Mouse (Mus musculus): ENCODE results near the gene Otulin. TPM values are rescaled to one million over a fixed set of nuclear protein-coding genes. Genes with fewer than 3 reads are reported as not detected.

The Otulin gene
- polyA plus RNA-seq, 1 experiment from 2014 or later: 28.1 TPM

GRCm38 (mm10) chr15:27548110-27548509 lies 82.4 kb downstream of the Otulin start:
- H3K4me3 ChIP-seq: no peak overlapping the region
- H3K4me1 ChIP-seq (replicated peaks): peaks cover 20% of the 10 kb centered on the region
- 93% methylated on average over 6 of the region's 6 CpGs for WGBS
- DNase-seq (ENCODE audit: low spot score): no peak
- H3K9me3 ChIP-seq: no peaks in the 10 kb centered on the region
- H3K27ac ChIP-seq: no peak overlapping the region
- H3K36me3 ChIP-seq: no peaks in the 10 kb centered on the region
- no peaks in the 10 kb centered on the region for H3K27me3 ChIP-seq (ENCODE audit: insufficient read depth, poor library complexity, severe bottlenecking)

GRCm38 (mm10) chr15:27545203-27545602 lies 85.3 kb downstream of the Otulin start:
- H3K9me3 ChIP-seq: no peaks in the 10 kb centered on the region
- H3K27ac ChIP-seq: no peak overlapping the region
- no peak for DNase-seq (ENCODE audit: low spot score)
- H3K36me3 ChIP-seq: no peaks in the 10 kb centered on the region
- H3K4me3 ChIP-seq: no peak overlapping the region
- 94% methylated on average over 10 of the region's 10 CpGs for WGBS
- H3K27me3 ChIP-seq (ENCODE audit: insufficient read depth, poor library complexity, severe bottlenecking): no peaks in the 10 kb centered on the region
- peaks cover 15% of the 10 kb centered on the region for H3K4me1 ChIP-seq (replicated peaks)

- Histone ChIP-seq H3K9me3 (no peaks in the 10 kb centered on the region), H3K36me3 (no peaks in the 10 kb centered on the region), H3K4me1 (replicated peaks) (peaks cover 10% of the 10 kb centered on the region), H3K27ac (0 out of 2 replicates have a peak overlapping the region, but pooled peaks have one; percentile 53), H3K27me3 (ENCODE audit: insufficient read depth, poor library complexity, severe bottlenecking) (no peaks in the 10 kb centered on the region), H3K4me3 (no peak overlapping the region)
- no peak for DNase-seq (ENCODE audit: low spot score)
- 92% methylated on average over 9 of the region's 9 CpGs for WGBS
Observed at GRCm38 (mm10) chr15:27539745-27540144, 90.7 kb downstream of the Otulin start.

- DNase-seq (ENCODE audit: low spot score): no peak
- Histone ChIP-seq H3K9me3 (no peaks in the 10 kb centered on the region), H3K4me3 (no peak overlapping the region), H3K36me3 (no peaks in the 10 kb centered on the region), H3K4me1 (replicated peaks) (peaks cover 14% of the 10 kb centered on the region), H3K27ac (no peak overlapping the region), H3K27me3 (ENCODE audit: insufficient read depth, poor library complexity, severe bottlenecking) (no peaks in the 10 kb centered on the region)
- 71% methylated on average over 4 of the region's 4 CpGs for WGBS
Observed at GRCm38 (mm10) chr15:27537519-27538223, 92.8 kb downstream of the Otulin start.

GRCm38 (mm10) chr15:27536771-27537170 lies 93.7 kb downstream of the Otulin start:
- H3K4me3 ChIP-seq: no peak overlapping the region
- 65% methylated on average over 5 of the region's 5 CpGs for WGBS

GRCm38 (mm10) chr15:27536186-27536585 lies 94.3 kb downstream of the Otulin start:
- no peak for DNase-seq (ENCODE audit: low spot score)

More at GRCm38 (mm10) chr15:27536771-27537170, 93.7 kb downstream of the Otulin start:
- H3K9me3 ChIP-seq: no peaks in the 10 kb centered on the region
- no peaks in the 10 kb centered on the region for H3K27me3 ChIP-seq (ENCODE audit: insufficient read depth, poor library complexity, severe bottlenecking)
- H3K27ac ChIP-seq: no peak overlapping the region
- no peak for DNase-seq (ENCODE audit: low spot score)
- no peaks in the 10 kb centered on the region for H3K36me3 ChIP-seq
- peaks cover 14% of the 10 kb centered on the region for H3K4me1 ChIP-seq (replicated peaks)

GRCm38 (mm10) chr15:27535681-27536080 lies 94.8 kb downstream of the Otulin start:
- H3K4me1 ChIP-seq (replicated peaks): peaks cover 14% of the 10 kb centered on the region
- no peak for DNase-seq (ENCODE audit: low spot score)
- no peaks in the 10 kb centered on the region for H3K36me3 ChIP-seq
- no peaks in the 10 kb centered on the region for H3K9me3 ChIP-seq
- no peak overlapping the region for H3K27ac ChIP-seq
- WGBS: 78% methylated on average over 4 of the region's 4 CpGs
- H3K27me3 ChIP-seq (ENCODE audit: insufficient read depth, poor library complexity, severe bottlenecking): no peaks in the 10 kb centered on the region
- H3K4me3 ChIP-seq: no peak overlapping the region

More at GRCm38 (mm10) chr15:27536186-27536585, 94.3 kb downstream of the Otulin start:
- Histone ChIP-seq H3K27ac (no peak overlapping the region), H3K9me3 (no peaks in the 10 kb centered on the region), H3K36me3 (no peaks in the 10 kb centered on the region), H3K4me3 (no peak overlapping the region), H3K4me1 (replicated peaks) (peaks cover 14% of the 10 kb centered on the region), H3K27me3 (ENCODE audit: insufficient read depth, poor library complexity, severe bottlenecking) (no peaks in the 10 kb centered on the region)
- WGBS: 96% methylated on average over 7 of the region's 7 CpGs

GRCm38 (mm10) chr15:27533036-27533435 lies 97.5 kb downstream of the Otulin start:
- Histone ChIP-seq H3K9me3 (no peaks in the 10 kb centered on the region), H3K4me3 (no peak overlapping the region), H3K27ac (no peak overlapping the region), H3K27me3 (ENCODE audit: insufficient read depth, poor library complexity, severe bottlenecking) (no peaks in the 10 kb centered on the region), H3K36me3 (no peaks in the 10 kb centered on the region), H3K4me1 (replicated peaks) (peaks cover 24% of the 10 kb centered on the region)
- DNase-seq (ENCODE audit: low spot score): no peak
- WGBS: 75% methylated on average over 3 of the region's 3 CpGs

GRCm38 (mm10) chr15:27530023-27530422 lies 100.5 kb downstream of the Otulin start:
- 56% methylated on average over 4 of the region's 4 CpGs for WGBS

GRCm38 (mm10) chr15:27528896-27529295 lies 101.6 kb downstream of the Otulin start:
- no peak overlapping the region for H3K4me3 ChIP-seq
- peaks cover 12% of the 10 kb centered on the region; the same call in 1 of the 2 replicates for H3K4me1 ChIP-seq (replicated peaks)
- 89% methylated on average over 4 of the region's 4 CpGs for WGBS

More at GRCm38 (mm10) chr15:27530023-27530422, 100.5 kb downstream of the Otulin start:
- H3K4me1 ChIP-seq (replicated peaks): peaks cover 13% of the 10 kb centered on the region; the same call in 1 of the 2 replicates
- DNase-seq (ENCODE audit: low spot score): no peak
- H3K36me3 ChIP-seq: no peaks in the 10 kb centered on the region
- H3K4me3 ChIP-seq: no peak overlapping the region
- H3K27ac ChIP-seq: no peak overlapping the region
- no peaks in the 10 kb centered on the region for H3K9me3 ChIP-seq
- H3K27me3 ChIP-seq (ENCODE audit: insufficient read depth, poor library complexity, severe bottlenecking): no peaks in the 10 kb centered on the region

GRCm38 (mm10) chr15:27525233-27526005 lies 105.1 kb downstream of the Otulin start:
- H3K27ac ChIP-seq: no peak overlapping the region
- no peaks in the 10 kb centered on the region for H3K9me3 ChIP-seq
- peaks cover 12% of the 10 kb centered on the region; the same call in 1 of the 2 replicates for H3K4me1 ChIP-seq (replicated peaks)
- no peaks in the 10 kb centered on the region for H3K36me3 ChIP-seq
- H3K27me3 ChIP-seq (ENCODE audit: insufficient read depth, poor library complexity, severe bottlenecking): no peaks in the 10 kb centered on the region
- 88% methylated on average over 12 of the region's 12 CpGs for WGBS
- no peak overlapping the region for H3K4me3 ChIP-seq
- DNase-seq (ENCODE audit: low spot score): no peak

More at GRCm38 (mm10) chr15:27528896-27529295, 101.6 kb downstream of the Otulin start:
- H3K36me3 ChIP-seq: no peaks in the 10 kb centered on the region
- H3K27me3 ChIP-seq (ENCODE audit: insufficient read depth, poor library complexity, severe bottlenecking): no peaks in the 10 kb centered on the region
- DNase-seq (ENCODE audit: low spot score): no peak
- no peaks in the 10 kb centered on the region for H3K9me3 ChIP-seq
- no peak overlapping the region for H3K27ac ChIP-seq

GRCm38 (mm10) chr15:27519857-27520256 lies 110.6 kb downstream of the Otulin start:
- peaks cover 19% of the 10 kb centered on the region for H3K4me1 ChIP-seq (replicated peaks)
- H3K9me3 ChIP-seq: no peaks in the 10 kb centered on the region
- H3K27me3 ChIP-seq (ENCODE audit: insufficient read depth, poor library complexity, severe bottlenecking): no peaks in the 10 kb centered on the region
- no peak overlapping the region for H3K27ac ChIP-seq
- H3K4me3 ChIP-seq: no peak overlapping the region
- no peak for DNase-seq (ENCODE audit: low spot score)
- WGBS: 93% methylated on average over 7 of the region's 7 CpGs
- H3K36me3 ChIP-seq: no peaks in the 10 kb centered on the region

GRCm38 (mm10) chr15:27518026-27518425 lies 112.5 kb downstream of the Otulin start:
- no peak overlapping the region for H3K4me3 ChIP-seq
- no peaks in the 10 kb centered on the region for H3K27me3 ChIP-seq (ENCODE audit: insufficient read depth, poor library complexity, severe bottlenecking)
- no peaks in the 10 kb centered on the region for H3K36me3 ChIP-seq
- DNase-seq (ENCODE audit: low spot score): no peak
- 88% methylated on average over 8 of the region's 8 CpGs for WGBS
- peaks cover 26% of the 10 kb centered on the region for H3K4me1 ChIP-seq (replicated peaks)
- no peak overlapping the region for H3K27ac ChIP-seq
- H3K9me3 ChIP-seq: no peaks in the 10 kb centered on the region

Data from hindbrain, embryonic 10.5 days (tissue).